Mouse (Mus musculus) kidney, embryonic 16.5 days (tissue): ENCODE data around the gene Gm29735. TPM values are rescaled to one million over a fixed set of nuclear protein-coding genes. Genes with fewer than 3 reads are reported as not detected.
"Not testable (repeated sequence)": the region's sequence is repeated elsewhere in the genome, so short reads cannot be mapped to it uniquely, and the experiment has no call there.

Source experiments
- ATAC-seq: fragments of 200-750 bp; cut with Nextera tagmentation; 2 replicates; pipeline ENCODE4 v1.8.0; 2017; ENCODE audit warnings: moderate TSS enrichment; ENCODE audit not compliant: low FRiP score, low TSS enrichment
- H3K27ac ChIP-seq: fragments of 300-500 bp; sonication (generic); 2 replicates; pipeline ENCODE4 v1.5.1; 2014; ENCODE audit warnings: low read length
- H3K27me3 ChIP-seq: fragments of 300-500 bp; sonication (generic); 2 replicates; pipeline ENCODE4 v1.6.1; 2014; ENCODE audit warnings: low read length, control low read depth, mixed read lengths; ENCODE audit not compliant: insufficient read depth
- H3K36me3 ChIP-seq: fragments of 300-500 bp; sonication (generic); 2 replicates; pipeline ENCODE4 v1.6.1; 2014; ENCODE audit warnings: low read length, control low read depth, mixed read lengths; ENCODE audit not compliant: insufficient read depth
- H3K4me1 ChIP-seq: fragments of 300-500 bp; sonication (generic); 2 replicates; pipeline ENCODE4 v1.6.1; 2014; ENCODE audit warnings: low read length, control low read depth, mixed read lengths; ENCODE audit not compliant: insufficient read depth
- H3K4me2 ChIP-seq: fragments of 300-500 bp; sonication (generic); replicated peaks from 2 replicates; pipeline ENCODE4 v1.6.1; 2014; ENCODE audit warnings: low read depth, low read length
- H3K4me3 ChIP-seq: fragments of 300-500 bp; sonication (generic); 2 replicates; pipeline ENCODE4 v1.5.1; 2014; ENCODE audit warnings: mild to moderate bottlenecking, low read length
- H3K9ac ChIP-seq: fragments of 300-500 bp; sonication (generic); replicated peaks from 2 replicates; pipeline ENCODE4 v1.6.1; 2014; ENCODE audit warnings: low read length
- H3K9me3 ChIP-seq: fragments of 300-500 bp; sonication (generic); 2 replicates; pipeline ENCODE4 v1.6.1; 2016; ENCODE audit warnings: low read length, control low read depth
- WGBS: fragments of 180-500 bp; shearing (Covaris S2); extraction: QIAGEN DNeasy Blood & Tissue Kit; methylation state at CpG from one replicate; pipeline ENCODE4 v1.1.7; 2014; 5-methylcytosine and 5-hydroxymethylcytosine counted together
- polyA plus RNA-seq: library from polyadenylated mRNA; unstranded; fragments of >200 nt; fragmentation: Nextera tagmentation; extraction: Ambion mirVana; gene quantifications from 2 replicates; pipeline ENCODE4 v1.2.1, GENCODE M21; 2015

Gm29735 gene
- polyA plus RNA-seq, 1 experiment from 2014 or later = not detected

GRCm38 (mm10) chr7:142135934-142136333 lies 21.0 kb downstream of the Gm29735 start, which contains the start of gene Gm39115:
Gene Gm39115, minus strand, starts transcription at chr7:142136034.
- not testable (repeated sequence) for H3K4me2 ChIP-seq, H3K9me3 ChIP-seq, H3K27ac ChIP-seq, H3K27me3 ChIP-seq, H3K4me3 ChIP-seq, H3K36me3 ChIP-seq, H3K4me1 ChIP-seq, ATAC-seq, H3K9ac ChIP-seq
- WGBS = 41% methylated on average over 2 of the region's 2 CpGs

- Histone ChIP-seq H3K27ac (no peak overlapping the region), H3K4me2 (no peak overlapping the region), H3K27me3 (no peaks in the 10 kb centered on the region), H3K4me1 (no peaks in the 10 kb centered on the region), H3K4me3 (no peak overlapping the region), H3K36me3 (no peaks in the 10 kb centered on the region), H3K9me3 (no peaks in the 10 kb centered on the region), H3K9ac (no peak overlapping the region)
- ATAC-seq = no peak
- 49% methylated on average over 4 of the region's 4 CpGs for WGBS
Observed at GRCm38 (mm10) chr7:142134206-142134995, 22.5 kb downstream of the Gm29735 start.

- Histone ChIP-seq H3K9ac (no peak overlapping the region), H3K4me1 (no peaks in the 10 kb centered on the region), H3K27me3 (no peaks in the 10 kb centered on the region), H3K27ac (no peak overlapping the region), H3K4me3 (no peak overlapping the region), H3K4me2 (no peak overlapping the region), H3K36me3 (no peaks in the 10 kb centered on the region), H3K9me3 (no peaks in the 10 kb centered on the region)
- WGBS = 61% methylated on average over 4 of the region's 4 CpGs
- no peak for ATAC-seq
Observed at GRCm38 (mm10) chr7:142128843-142129242, 28.1 kb downstream of the Gm29735 start.

GRCm38 (mm10) chr7:142120629-142121028 lies 36.3 kb downstream of the Gm29735 start, which contains the start of gene Gm45618:
Gene Gm45618, minus strand, starts transcription at chr7:142120729.
- H3K36me3 ChIP-seq, H3K9me3 ChIP-seq, H3K4me1 ChIP-seq, ATAC-seq, H3K9ac ChIP-seq, H3K27ac ChIP-seq, H3K27me3 ChIP-seq, H3K4me3 ChIP-seq, H3K4me2 ChIP-seq: not testable (repeated sequence)
- 72% methylated on average over 1 of the region's 1 CpGs for WGBS

- Histone ChIP-seq H3K36me3 (no peaks in the 10 kb centered on the region), H3K4me1 (no peaks in the 10 kb centered on the region), H3K9me3 (no peaks in the 10 kb centered on the region), H3K4me3 (no peak overlapping the region), H3K27me3 (no peaks in the 10 kb centered on the region), H3K27ac (no peak overlapping the region), H3K4me2 (no peak overlapping the region), H3K9ac (no peak overlapping the region)
- ATAC-seq = no peak
- 13% methylated on average over 5 of the region's 5 CpGs for WGBS
Observed at GRCm38 (mm10) chr7:142119632-142120031, 37.3 kb downstream of the Gm29735 start.

Other genes starting within 250 kb of the Gm29735 start
- 52.6 and 53.3 TPM in 2 replicates for gene Tollip, start 238.6 kb downstream of the Gm29735 start, polyA plus RNA-seq
- 0.61 and 0.85 TPM in 2 replicates for gene Brsk2, start 207.4 kb downstream of the Gm29735 start, polyA plus RNA-seq
- gene Mob2, start 96.0 kb downstream of the Gm29735 start, polyA plus RNA-seq = 69.1 and 77.2 TPM in 2 replicates
- 2.4 and 2.5 TPM in 2 replicates for gene Dusp8, start 61.3 kb downstream of the Gm29735 start, polyA plus RNA-seq
- gene Gm45618, start 36.4 kb downstream of the Gm29735 start, polyA plus RNA-seq = not detected in 2 replicates
- not detected in 2 replicates for gene Gm39115, start 21.1 kb downstream of the Gm29735 start, polyA plus RNA-seq
- not detected in 2 replicates for gene Gm45337, start 12.5 kb downstream of the Gm29735 start, polyA plus RNA-seq
- gene Gm4553, start 8.6 kb upstream of the Gm29735 start, polyA plus RNA-seq = not detected in 2 replicates
- gene Krtap5-2, start 18.9 kb upstream of the Gm29735 start, polyA plus RNA-seq = not detected in 2 replicates
- not detected in 2 replicates for gene Gm10153, start 33.3 kb upstream of the Gm29735 start, polyA plus RNA-seq
- gene Krtap5-3, start 44.3 kb upstream of the Gm29735 start, polyA plus RNA-seq = not detected in 2 replicates
- not detected in 2 replicates for gene Gm7579, start 54.7 kb upstream of the Gm29735 start, polyA plus RNA-seq
- gene Krtap5-5, start 72.9 kb upstream of the Gm29735 start, polyA plus RNA-seq = not detected in 2 replicates
- not detected in 2 replicates for gene Gm40460, start 84.0 kb upstream of the Gm29735 start, polyA plus RNA-seq
- not detected in 2 replicates for gene Gm2431, start 101.2 kb upstream of the Gm29735 start, polyA plus RNA-seq
- not detected in 2 replicates for gene Gm4559, start 117.2 kb upstream of the Gm29735 start, polyA plus RNA-seq
- not detected in 2 replicates for gene Krtap5-1, start 140.0 kb upstream of the Gm29735 start, polyA plus RNA-seq
- not detected in 2 replicates for gene Krtap5-4, start 146.4 kb upstream of the Gm29735 start, polyA plus RNA-seq
- 1.8 and 2.5 TPM in 2 replicates for gene Ifitm10, start 216.6 kb upstream of the Gm29735 start, polyA plus RNA-seq
- gene Gm49369, start 225.6 kb upstream of the Gm29735 start, polyA plus RNA-seq = 4.4 TPM in 1 of 2 replicates, not detected in the other
- 398 and 453 TPM in 2 replicates for gene Ctsd, start 230.9 kb upstream of the Gm29735 start, polyA plus RNA-seq